Mouse (Mus musculus): ENCODE measurements around the gene Nid1.
A peak's percentile ranks its signal among the peaks of the same experiment; 100 is the strongest.

Nid1 gene

DNA sequence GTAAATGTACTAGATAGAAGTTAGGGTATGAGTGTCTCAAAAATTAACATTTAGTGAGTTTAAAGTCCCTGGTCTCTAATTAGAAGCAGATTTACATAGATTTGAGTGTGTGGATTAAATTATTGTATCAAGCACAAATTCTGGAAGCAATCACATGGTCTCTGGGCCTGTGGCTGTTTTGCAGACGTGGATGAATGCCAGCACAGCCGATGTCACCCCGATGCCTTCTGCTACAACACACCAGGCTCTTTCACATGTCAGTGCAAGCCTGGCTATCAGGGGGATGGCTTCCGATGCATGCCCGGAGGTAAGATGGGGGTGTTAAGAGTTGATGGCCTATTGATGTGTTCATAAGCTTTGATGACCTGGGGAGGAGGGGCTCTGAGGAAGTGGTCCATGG, 52.5 kb downstream of the Nid1 start:
- no peak for DNase-seq (ENCODE audit: low read depth, low spot score)

DNA sequence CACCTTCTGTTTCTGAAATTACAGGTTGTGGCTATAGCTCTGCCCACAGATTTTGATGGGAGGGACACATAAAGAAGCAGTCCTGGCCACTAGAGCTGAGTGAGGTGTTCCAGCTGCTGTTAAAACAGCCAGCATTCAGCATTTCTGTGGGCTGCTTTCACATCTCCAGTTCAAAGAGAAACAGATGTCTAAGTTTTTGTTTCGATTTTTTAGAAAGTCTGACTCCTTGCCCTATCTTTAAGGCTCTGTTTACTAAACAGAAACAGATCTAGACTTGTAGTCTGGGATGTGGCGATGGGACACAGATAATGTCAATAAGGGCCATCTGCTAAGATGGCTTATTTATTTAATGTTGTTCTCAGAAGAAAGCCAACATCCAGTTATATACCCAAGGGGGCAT, 54.8 kb downstream of the Nid1 start:
- DNase-seq (ENCODE audit: low read depth, low spot score), result peak; percentile 48

DNA sequence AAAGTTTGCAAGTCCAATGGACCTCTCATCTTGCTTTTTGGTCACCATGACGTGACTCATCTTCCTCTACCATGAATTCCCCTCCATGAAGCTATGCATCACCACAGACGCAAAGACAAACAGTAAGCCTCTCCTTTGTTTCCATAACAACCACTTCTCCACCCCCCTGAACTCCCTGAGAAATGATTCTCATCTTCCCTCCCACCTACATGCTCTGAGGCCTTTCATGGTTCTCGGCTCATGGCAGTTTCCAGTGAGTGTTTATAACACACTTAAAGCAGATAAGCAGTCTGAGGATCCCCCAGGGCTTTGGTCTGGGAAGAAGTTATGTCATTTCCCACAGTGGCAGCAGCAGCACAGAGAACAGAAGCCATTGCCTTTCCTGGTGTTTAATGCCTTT, 56.2 kb downstream of the Nid1 start:
- peak; percentile 47 for DNase-seq (ENCODE audit: low read depth, low spot score)

DNA sequence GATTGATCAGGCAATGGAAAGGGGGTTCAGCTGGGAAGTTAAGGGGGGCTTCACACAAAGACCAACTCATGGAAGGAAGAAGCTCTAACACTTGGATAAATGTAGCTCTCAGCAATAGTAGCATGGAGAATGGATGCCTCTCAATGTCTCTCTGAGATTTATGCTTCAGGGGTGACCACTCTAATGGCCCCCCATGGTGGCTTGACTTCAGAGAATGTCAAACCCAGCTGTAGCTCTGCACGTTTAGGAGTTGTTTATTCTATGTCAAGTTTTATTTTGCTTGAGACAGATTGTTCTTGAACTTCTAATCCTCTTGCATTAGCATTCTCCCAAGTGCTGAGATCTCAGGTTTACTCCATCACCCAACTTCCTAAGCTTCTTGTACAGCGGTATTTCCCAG, 60.7 kb downstream of the Nid1 start:
- no peak for DNase-seq (ENCODE audit: low read depth, low spot score)

DNA sequence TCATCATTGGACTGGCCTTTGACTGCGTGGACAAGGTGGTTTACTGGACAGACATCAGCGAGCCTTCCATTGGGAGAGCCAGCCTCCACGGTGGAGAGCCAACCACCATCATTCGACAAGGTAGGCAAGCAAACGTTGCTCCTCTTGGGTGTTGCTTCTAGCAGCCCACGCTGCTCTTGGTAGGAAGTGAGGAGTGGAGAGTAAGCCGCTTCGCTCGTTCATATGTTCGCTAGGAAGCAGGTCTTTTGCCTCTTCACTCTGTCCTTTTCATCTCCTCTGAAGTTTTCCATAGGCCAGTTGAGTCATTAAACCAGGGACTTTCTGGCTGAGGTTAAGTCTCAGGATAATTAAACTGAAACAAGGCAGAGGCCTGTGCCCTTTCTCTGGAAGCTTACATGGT, 65.1 kb downstream of the Nid1 start:
- DNase-seq (ENCODE audit: low read depth, low spot score), result no peak

DNA sequence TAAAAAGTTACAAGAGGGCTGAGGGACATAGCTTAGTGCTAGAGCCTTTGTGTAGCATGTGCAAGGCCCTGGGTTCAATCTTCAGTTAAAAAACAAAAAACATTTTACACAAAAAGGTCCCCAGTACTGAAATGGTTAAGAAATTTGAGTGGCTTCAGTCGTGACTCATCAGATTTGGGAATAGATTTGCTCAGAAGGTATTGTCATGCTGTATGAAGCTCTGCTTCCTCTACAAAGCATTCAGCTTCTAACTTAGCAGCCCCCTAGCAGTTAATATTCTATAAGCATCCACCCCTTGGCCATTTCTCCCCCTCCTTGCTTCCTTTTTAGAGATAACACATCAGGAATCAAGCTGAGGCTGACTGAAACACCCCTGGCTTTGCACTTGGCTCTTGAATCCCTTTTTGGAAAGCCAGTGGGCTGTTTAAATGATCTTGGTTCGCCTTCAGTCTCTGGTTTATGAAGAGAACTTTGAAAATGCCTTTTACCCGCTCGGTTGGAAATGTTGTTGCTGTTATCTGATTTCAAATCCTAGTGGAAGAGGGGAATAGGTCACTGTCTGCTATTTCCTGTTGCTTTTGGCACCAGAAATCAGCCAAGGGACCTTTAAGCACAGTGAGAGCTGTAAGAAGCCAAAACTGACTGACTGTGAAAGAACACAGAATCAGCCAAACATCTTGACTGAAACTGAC, 66.5 kb downstream of the Nid1 start:
- no peak for DNase-seq (ENCODE audit: low read depth, low spot score)

DNA sequence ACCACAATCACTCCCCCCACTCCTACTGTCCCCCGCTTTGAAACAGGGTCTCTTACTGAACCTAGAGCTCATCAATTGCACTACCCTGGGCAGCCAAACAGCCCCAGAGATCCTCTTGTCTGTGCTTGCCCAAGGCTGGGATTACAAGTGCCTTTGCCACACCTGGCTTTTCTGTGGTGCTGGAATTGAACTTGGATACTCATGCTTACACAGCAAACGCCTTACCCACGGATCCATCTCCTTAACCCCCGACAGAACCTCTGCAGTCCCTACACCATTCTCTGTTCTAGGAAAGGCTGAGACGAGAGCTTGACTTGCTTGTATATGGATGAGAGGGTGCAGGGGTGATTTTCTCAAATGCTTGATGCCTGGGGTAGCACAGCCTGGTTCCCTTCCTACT, 67.7 kb downstream of the Nid1 start:
- DNase-seq (ENCODE audit: low read depth, low spot score), result no peak

DNA sequence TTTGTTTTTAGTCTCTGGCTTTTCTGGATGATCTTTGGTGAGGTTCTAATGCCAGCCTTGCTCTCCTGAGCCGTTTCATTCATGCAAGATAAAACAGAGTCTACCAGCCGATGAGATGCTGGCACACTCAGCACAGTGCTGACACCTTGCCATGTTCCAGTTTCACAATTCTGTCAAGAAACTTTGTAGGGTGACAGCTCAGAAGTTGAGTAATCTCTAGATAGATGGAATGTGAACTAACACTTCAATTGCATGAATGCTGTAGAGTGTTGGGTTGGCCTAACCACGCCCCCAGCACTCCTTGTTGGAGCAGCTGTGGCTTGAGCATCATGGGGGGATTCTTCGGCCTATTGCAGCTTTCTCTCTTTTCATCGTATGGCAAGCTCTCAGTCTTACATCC, 69.2 kb downstream of the Nid1 start:
- DNase-seq (ENCODE audit: low read depth, low spot score), result no peak

DNA sequence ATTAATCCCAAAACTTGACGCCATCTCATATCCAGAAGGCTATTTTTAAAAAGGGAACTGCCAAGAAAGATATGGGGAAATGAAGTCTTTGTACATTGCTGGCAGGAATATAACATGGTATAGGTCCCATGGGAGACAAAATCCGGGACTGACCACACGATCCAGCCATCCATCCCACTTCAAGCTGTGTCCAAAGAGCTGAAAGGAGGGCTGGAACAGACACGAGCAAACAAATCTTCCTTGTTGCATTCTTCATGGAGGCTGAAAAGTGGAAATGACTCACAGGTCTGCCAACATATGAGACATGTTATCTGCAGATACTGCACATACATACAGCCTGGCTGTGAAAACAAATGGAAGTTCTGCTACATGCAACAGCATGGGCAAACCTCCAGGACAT, 77.5 kb downstream of the Nid1 start:
- no peak for DNase-seq (ENCODE audit: low read depth, low spot score)

DNA sequence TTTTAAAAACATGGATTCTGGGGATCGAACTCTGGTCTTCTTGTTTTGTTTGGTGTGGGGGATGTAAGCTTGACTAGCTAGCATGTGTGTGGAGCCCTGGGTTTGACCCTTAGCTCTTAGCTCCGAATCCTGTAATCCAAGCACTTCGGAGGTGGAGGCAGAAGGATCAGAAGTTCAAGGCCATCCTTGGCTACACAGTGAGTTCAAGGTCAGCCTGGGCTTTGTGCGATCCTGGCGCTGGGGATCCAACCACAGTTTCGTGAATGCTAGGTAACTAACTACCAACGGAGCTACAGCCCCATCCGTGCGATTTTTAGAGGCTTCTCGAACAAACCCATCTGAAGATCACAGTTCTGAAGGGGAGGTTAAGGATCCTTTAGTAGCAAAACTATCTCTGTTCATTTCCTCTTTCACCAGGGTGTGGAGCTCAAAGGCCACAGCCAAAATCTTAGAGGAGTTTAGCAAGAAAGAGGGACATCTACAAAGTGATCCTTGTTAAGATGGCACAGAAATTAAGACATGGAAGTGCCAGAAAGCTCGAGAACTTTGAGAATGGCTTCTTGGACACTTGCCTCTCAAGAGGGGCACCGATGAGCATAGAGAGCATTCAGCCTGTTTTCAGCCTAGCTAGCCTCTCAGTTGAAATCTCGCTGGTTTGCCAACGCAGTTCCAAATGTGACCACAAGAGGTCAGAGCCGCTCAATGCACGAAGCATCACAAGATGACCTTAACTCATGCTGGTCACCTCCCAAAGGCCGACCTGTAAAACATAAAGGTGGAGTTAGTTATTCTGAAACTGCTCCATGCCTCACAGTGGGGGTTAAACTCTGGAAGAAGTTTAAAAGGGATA, 79.2 kb downstream of the Nid1 start:
- DNase-seq (ENCODE audit: low read depth, low spot score), result peak; percentile 68

DNA sequence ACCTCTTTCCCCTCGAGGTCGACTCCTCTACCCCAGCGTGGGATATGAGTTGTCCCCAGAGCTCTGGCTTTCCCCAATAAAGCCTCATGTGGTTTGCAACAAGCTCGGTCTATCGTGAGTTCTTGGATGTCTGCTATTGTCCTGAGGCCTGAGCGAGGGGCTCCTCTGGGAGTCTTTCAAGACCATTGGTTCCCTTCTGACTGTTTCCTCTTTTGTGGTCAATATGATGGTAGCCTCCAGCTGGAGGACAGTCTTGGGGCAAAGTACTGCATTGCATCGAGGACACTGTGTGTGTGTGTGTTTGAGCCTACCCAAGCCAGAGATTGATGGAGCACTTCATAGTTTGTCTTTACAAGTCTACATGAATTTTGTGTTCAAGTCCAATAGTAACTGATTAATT, 80.8 kb downstream of the Nid1 start:
- DNase-seq (ENCODE audit: low read depth, low spot score), result no peak

DNA sequence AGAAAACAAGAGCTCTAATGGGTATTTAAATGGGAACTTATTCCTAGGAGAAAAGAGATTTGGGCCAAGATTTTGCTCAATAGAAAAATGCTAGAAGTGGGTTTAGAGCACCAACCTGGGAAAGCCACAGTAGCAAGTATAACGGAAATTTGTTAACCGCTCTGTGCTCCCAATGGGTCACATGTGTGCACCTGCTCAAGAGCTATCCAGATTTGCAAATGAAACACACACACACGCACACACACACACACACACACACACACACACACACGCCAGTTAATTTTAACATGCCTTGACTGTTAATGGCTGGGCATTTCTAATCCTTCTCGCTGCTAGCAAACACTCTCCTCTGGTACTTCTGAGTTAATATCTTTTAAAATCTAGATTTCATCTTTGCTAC, 83.1 kb downstream of the Nid1 start:
- peak; percentile 61 for DNase-seq (ENCODE audit: low read depth, low spot score)

DNA sequence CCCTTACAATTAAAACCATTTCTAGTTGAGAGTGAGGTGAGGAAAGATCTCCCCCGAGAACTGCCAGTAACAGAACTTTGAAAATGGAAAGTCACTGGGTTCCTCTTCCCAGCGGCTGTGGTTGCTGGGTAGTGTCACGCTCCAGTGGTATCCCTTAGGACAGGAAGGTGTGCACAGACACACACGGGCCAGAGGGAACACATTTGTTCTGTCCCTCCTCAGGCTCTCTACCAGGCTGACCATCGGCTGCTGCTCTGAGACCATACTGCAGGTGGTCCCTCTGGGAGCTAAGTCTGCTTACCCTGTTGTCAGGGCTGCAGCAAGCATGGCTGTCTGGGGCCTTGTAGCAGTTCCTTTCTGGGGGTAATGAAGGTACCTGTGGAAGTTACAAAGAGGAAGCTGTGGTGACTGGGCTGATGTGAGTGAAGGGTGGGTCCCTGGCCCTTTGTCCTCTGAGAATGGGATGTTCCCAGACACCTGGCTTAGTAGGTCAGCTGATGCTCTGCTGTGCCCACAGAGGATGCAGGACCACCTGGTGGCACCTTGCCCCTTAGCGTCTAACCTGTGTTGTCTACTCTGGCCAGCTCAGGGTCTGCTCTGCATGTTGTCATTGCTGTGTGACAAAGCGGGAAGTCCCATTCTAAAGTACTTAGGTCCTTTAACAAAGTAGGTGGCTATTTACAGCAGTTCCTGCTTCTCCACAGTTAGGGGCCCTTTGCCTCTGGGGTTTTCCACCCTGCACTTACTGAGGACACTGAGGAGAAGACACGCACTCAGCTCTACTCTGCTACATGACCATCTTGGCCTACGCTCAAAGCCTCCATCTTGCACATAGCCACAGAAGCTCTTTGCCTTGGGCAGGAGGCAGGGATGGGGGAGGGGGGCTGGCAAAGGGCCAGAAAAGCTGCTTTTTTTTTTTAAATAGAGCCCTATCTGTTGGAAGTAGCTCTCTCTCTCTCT, 86.6 kb downstream of the Nid1 start:
- peak; percentile 36 for DNase-seq (ENCODE audit: low read depth, low spot score)

DNA sequence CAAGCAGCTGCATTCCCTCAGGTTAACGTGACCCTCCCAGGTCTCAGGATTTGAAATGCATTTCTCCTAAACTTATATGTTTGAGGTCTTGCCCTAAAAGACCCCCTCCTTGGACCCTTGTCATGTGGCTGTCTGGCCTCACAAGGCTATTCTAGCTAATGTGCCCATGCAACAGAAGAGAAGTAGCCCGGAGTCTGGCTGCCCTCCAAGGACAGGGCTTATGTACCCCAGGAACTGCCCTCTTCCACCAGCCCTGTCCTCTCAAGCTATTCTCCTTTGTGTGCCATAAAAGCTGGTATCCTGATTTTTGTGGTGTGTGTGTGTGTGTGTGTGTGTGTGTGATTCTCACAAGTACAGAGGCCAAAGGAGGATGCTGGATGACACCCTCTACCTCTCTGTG, 87.9 kb downstream of the Nid1 start:
- DNase-seq (ENCODE audit: low read depth, low spot score), result no peak

DNA sequence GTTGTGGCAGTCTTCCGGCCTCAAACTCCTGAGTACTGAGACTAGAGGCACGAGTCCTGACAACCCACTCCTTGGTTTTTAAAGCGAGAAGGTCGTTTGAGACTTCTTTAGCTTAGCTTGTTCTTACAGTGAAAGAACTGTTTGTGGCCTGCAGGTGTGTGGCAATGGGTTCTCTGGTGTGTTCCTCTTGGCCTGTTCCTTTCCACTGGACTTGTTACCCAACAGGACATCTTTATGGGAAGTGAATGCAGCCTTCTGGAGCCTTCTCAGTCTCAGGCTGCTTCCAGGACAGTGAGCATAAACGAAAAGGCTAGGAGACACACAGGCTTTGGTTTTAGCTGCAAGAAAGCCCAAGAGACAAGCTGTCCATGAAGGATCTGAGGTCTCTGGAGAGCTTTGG, 88.5 kb downstream of the Nid1 start:
- DNase-seq (ENCODE audit: low read depth, low spot score), result no peak

DNA sequence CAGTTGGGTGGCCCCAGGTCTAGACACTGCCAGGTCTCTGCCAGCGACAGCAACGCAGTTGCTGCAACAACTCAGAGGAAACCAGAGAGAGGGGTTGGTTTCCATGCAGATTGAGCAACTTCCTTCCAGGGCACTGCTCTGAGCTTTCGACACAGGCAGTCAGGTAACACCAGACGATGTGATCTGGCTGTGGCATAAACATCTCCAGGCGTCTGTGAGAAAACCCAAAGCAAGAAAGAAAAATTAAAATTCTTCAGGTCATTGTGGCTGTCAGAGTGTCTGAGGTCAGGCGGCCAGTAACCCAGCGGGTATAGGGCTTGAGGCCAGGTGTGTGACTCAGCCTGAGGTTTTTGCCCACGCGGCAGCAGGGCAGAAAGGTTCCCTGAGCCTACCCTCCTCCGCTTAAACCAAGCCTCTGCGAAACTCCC, 91.8 kb downstream of the Nid1 start:
- peak; percentile 66 for DNase-seq (ENCODE audit: low read depth, low spot score)

DNA sequence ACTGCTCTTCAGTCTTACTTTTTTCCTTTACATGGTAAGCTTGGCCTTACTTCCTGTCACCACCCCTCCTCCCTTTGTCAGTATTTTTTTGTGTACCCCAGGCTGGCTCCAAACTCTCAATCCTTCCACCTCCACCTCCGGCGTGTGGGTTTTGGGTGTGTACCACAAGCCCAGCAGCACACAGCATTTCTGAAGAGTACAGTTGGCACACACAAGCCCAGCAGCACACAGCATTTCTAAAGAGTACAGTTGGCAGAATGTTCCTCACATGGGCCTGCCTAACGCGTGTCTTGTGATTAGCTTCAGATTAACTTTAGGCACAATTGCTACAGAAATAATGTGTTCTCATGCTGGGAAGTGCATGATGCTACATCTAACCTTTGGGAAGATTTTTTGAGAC, 93.6 kb downstream of the Nid1 start:
- peak; percentile 62 for DNase-seq (ENCODE audit: low read depth, low spot score)

DNA sequence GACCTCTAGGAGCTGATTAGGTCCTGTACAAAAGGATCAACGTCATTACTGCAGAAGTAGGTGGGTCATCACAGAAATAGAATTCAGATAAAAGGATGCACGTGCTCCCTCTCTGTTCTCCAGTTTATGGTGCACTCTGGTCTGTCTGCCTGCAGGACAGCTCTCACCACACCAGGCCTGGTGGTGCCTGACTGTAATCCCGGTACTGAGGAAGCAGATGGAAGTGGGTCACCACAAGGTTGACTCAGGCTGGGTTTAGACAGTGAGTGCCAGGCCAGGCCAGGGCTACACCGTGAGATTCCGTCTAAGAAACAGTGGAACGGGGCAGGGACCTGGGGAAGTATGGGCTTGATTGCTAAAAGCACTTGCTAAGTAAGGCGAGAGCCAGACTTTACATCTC, 94.6 kb downstream of the Nid1 start:
- DNase-seq (ENCODE audit: low read depth, low spot score), result no peak

DNA sequence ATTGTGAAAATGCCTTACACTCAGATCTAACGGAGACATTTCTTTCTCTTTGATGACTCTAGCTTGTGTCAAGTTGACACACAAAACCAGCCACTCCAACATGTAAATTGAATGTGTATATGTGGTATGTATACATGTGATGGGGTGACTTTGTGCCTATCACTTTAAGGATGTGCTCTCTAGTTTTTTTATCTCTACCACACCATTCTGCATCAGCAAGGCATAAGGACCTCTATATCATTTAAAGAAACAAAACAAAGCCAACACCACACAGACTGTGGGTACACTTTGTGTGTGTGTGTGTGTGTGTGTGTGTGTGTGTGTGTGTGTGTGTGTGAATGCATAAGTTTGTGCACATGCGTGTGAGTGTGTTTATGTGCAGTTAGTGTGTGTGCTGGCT, 99.2 kb downstream of the Nid1 start:
- no peak for DNase-seq (ENCODE audit: low read depth, low spot score)

DNA sequence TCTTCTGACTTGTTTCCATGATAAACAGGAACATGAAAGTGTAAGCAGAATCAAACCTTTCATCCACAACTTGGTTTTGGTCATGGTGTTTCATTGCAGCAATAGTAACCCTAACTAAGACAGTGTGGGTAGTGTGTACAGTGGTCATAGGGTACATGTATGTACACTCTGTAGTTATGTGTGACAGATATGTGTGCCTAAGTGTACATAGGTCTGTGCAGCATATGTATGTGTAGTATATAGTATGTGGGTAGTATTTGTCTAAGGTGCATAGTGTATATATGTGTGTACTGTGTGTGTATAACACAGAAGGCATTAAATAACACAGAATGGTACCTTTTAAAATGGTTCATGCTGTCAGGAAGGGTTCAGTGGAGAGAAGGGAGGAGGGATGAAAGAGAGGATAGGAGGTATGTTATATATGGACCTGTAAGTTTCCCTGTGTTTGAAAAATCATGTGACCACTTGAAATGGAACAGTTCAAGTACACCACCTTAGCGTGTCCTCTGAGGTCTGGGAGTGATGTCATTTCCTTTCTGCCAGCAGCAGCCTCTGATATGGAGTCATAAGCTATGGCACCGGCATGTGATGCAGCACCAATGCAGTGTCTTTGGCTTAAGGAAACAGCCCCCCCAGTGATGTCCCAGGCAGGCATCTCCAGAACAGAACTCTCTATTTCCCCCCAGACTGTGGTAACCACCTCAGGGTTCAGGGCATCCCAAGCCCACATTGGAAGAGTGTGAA, 100.1 kb downstream of the Nid1 start:
- DNase-seq (ENCODE audit: low read depth, low spot score), result peak; percentile 65

DNA sequence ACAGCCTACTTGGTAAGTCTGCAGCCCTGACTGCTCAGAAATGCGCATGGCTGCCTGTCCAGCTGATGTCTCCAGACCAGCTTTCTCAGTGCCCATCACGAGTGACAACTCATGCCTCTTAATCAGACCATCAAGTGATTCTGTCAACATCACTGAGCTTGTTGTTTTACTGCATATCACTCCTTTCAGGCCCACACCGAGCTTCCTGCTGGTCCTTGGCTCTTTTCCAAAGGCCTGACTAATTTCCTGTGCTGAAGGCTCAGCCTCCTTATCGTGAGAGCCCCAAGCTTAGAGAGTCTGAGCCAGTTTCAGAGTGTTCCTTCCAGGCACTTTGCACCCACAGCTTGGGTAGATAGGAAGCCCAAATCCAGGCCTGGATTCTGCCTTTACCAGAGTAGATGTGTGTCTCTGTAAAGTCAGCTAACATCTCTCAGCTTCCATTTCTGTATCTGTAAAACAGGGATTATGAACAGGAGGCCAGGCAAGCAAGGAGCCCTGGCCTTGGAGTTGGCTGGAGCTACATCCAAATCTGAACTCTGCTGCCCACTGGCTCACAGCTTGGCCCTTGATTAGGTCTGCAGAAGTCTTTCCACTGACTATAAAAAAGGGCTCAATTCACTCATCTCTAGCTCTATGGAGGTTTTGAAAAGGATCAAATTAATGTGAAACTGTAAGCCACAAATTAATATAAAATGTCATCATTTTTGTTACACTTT, 101.4 kb downstream of the Nid1 start:
- peak; percentile 65 for DNase-seq (ENCODE audit: low read depth, low spot score)

All from CD4-positive helper T cell, adult 2 months (primary cell).